Mouse (Mus musculus): ENCODE results near the gene Ptpn14. TPM values are rescaled to one million over a fixed set of nuclear protein-coding genes. Genes with fewer than 3 reads are reported as not detected.

The Ptpn14 gene
- polyA plus RNA-seq, 1 experiment: 13.6 TPM

DNA sequence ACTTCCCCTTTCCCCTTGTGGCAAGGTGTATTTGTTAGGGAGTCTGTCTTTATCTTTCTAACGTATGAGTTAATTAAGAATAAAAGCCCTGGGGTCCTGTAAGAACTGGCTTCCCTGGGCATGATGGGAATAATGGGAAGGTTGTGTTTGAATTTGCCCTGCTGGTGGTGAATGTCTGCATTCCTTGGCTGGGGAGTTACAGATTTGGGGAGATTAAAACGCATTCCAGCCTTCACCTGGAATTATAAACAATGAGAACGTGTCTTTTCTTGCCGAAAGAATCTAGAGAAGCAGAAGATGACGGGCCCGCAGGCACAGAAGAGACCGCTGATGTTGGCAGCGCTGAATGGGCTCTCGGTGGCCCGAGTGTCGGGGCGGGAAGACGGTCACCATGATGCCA lies 126.6 kb downstream of the Ptpn14 start:
- Histone ChIP-seq H3K4me3 (no peak overlapping the region), H3K36me3 (ENCODE audit: control insufficient read depth, insufficient read depth) (peaks cover 6% of the 10 kb centered on the region), H3ac (ENCODE audit: control insufficient read depth, insufficient read length) (no peak overlapping the region), H3K79me2 (ENCODE audit: control insufficient read depth, insufficient read depth) (no peaks in the 10 kb centered on the region), H3K4me2 (ENCODE audit: low read depth) (no peak overlapping the region), H3K27me3 (ENCODE audit: control insufficient read depth, insufficient read depth, insufficient read length) (no peaks in the 10 kb centered on the region)
- TF ChIP-seq USF1 (IDR thresholded peaks at IDR 0.05; ENCODE audit: low read depth) (no peak), POLR2A (IDR thresholded peaks at IDR 0.05; ENCODE audit: insufficient read length, low read depth) (no peak), CEBPB (IDR thresholded peaks at IDR 0.05; ENCODE audit: insufficient read depth, poor library complexity, severe bottlenecking) (no peak), E2F4 (IDR thresholded peaks at IDR 0.05; ENCODE audit: insufficient read depth) (no peak), POLR2AphosphoS2 (IDR thresholded peaks at IDR 0.05; ENCODE audit: insufficient read length, low read depth) (no peak), MAX (IDR thresholded peaks at IDR 0.05; ENCODE audit: low read depth) (no peak), REST (IDR thresholded peaks at IDR 0.05; ENCODE audit: insufficient read depth, insufficient read length) (no peak), MYOG (IDR thresholded peaks at IDR 0.05; ENCODE audit: control insufficient read depth in 1 of 3, insufficient read depth in 1 of 3, insufficient read length in 2 of 3, low read depth in 2 of 3) (no peak), SRF (IDR thresholded peaks at IDR 0.05; ENCODE audit: control insufficient read depth, insufficient read length, low read depth) (no peak), TCF12 (IDR thresholded peaks at IDR 0.05; ENCODE audit: insufficient read depth, poor library complexity, severe bottlenecking) (no peak), MYOD1 (IDR thresholded peaks at IDR 0.05; ENCODE audit: control insufficient read depth in 1 of 3, insufficient read length in 2 of 3, low read depth in 2 of 3) (no peak)

DNA sequence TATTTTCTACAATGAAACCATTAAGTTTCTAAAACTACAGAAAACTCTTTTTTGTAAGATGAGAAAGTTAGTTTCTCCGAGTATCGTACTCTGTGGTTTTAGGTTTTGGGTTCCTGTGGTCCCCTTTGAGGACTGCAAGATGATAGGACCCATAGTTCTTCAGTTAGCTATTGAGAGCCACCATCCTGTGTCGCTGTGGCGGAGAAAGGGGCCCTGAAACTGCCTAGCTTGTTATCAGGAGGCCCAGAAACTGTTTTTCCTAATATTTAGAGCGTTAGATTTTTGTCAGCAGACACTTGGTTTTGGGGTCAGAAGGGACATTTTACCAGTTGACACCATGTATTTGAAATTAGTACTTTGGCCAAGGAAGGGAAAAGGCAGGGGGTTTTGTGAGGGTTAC lies 127.7 kb downstream of the Ptpn14 start:
- Histone ChIP-seq H3ac (ENCODE audit: control insufficient read depth, insufficient read length) (no peak overlapping the region), H3K79me2 (ENCODE audit: control insufficient read depth, insufficient read depth) (no peaks in the 10 kb centered on the region), H3K4me2 (ENCODE audit: low read depth) (no peak overlapping the region), H3K36me3 (ENCODE audit: control insufficient read depth, insufficient read depth) (no peaks in the 10 kb centered on the region), H3K27me3 (ENCODE audit: control insufficient read depth, insufficient read depth, insufficient read length) (no peaks in the 10 kb centered on the region), H3K4me3 (no peak overlapping the region)
- TF ChIP-seq REST (IDR thresholded peaks at IDR 0.05; ENCODE audit: insufficient read depth, insufficient read length) (no peak), POLR2A (IDR thresholded peaks at IDR 0.05; ENCODE audit: insufficient read length, low read depth) (no peak), TCF3 (IDR thresholded peaks at IDR 0.05; ENCODE audit: insufficient read length, low read depth) (no peak), USF1 (IDR thresholded peaks at IDR 0.05; ENCODE audit: low read depth) (no peak), SRF (IDR thresholded peaks at IDR 0.05; ENCODE audit: control insufficient read depth, insufficient read length, low read depth) (no peak), MYOD1 (IDR thresholded peaks at IDR 0.05; ENCODE audit: control insufficient read depth in 1 of 3, insufficient read length in 2 of 3, low read depth in 2 of 3) (no peak), POLR2AphosphoS2 (IDR thresholded peaks at IDR 0.05; ENCODE audit: insufficient read length, low read depth) (no peak), MAX (IDR thresholded peaks at IDR 0.05; ENCODE audit: low read depth) (no peak), TCF12 (IDR thresholded peaks at IDR 0.05; ENCODE audit: insufficient read depth, poor library complexity, severe bottlenecking) (no peak), E2F4 (IDR thresholded peaks at IDR 0.05; ENCODE audit: insufficient read depth) (no peak), CEBPB (IDR thresholded peaks at IDR 0.05; ENCODE audit: insufficient read depth, poor library complexity, severe bottlenecking) (no peak)

DNA sequence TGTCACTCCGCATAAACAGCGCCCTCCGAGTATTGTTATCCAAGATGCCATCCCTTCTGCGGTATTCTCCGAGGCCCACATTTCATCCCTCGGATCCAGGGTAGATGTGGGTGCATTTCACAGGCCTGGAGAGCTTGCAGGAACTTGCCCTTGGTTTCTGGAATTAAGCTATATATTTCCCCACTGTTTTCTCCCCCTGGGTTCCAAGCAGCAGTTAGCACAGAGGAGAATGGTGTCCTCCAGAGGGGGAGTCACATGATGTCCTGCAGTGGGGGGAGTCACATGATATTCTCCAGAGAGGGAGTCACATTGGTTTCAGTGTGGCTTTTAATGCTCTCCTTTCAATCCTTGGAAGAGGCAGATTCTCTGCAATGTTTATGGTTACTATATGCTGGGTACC lies 130.3 kb downstream of the Ptpn14 start:
- no peaks in the 10 kb centered on the region for H3K27me3 ChIP-seq (ENCODE audit: control insufficient read depth, insufficient read depth, insufficient read length)

DNA sequence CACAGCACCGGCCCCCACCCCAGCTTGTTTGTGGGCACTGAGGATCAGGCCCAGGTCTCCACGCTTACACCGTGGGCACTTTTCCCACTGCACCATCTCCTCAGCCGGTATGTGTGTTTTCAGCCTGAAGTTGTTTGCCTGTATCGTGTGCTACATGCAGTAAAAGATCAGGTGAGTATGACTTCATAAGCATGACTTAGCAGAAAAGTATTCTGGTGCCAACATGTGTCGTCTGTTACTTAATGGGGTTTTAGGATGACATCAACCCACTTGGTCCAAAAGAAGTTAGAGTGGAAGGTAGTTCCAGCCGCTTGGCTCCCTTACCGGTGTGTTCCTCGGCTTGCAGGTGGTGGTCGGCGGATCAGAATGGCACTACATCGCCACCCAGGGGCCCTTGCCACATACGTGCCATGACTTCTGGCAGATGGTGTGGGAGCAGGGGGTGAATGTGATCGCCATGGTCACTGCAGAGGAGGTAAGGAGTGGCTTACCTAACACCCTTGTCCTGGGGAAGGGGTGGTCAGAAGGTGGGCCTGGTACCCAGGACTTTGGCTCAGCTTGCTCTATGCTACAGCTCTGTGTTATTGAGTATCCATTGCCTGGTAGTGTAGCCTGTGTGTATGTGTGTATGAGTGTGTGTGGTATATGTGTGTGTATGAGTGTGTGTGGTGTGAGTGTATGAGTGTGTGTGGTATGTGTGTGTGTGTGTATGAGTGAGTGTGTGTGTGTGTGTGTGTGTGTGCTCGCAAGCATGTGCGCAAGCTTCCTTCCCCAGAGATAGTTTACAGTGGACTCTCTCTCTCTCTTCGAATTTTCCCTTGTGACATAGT lies 132.3 kb downstream of the Ptpn14 start:
- Histone ChIP-seq H3K4me3 (no peak overlapping the region), H3ac (ENCODE audit: control insufficient read depth, insufficient read length) (no peak overlapping the region), H3K79me2 (ENCODE audit: control insufficient read depth, insufficient read depth) (no peaks in the 10 kb centered on the region), H3K36me3 (ENCODE audit: control insufficient read depth, insufficient read depth) (no peaks in the 10 kb centered on the region), H3K27me3 (ENCODE audit: control insufficient read depth, insufficient read depth, insufficient read length) (no peaks in the 10 kb centered on the region), H3K4me2 (ENCODE audit: low read depth) (no peak overlapping the region)
- TF ChIP-seq POLR2A (IDR thresholded peaks at IDR 0.05; ENCODE audit: insufficient read length, low read depth) (no peak), MAX (IDR thresholded peaks at IDR 0.05; ENCODE audit: low read depth) (no peak), MYOD1 (IDR thresholded peaks at IDR 0.05; ENCODE audit: control insufficient read depth in 1 of 3, insufficient read length in 2 of 3, low read depth in 2 of 3) (no peak), TCF3 (IDR thresholded peaks at IDR 0.05; ENCODE audit: insufficient read length, low read depth) (no peak), REST (IDR thresholded peaks at IDR 0.05; ENCODE audit: insufficient read depth, insufficient read length) (no peak), USF1 (IDR thresholded peaks at IDR 0.05; ENCODE audit: low read depth) (no peak), SRF (IDR thresholded peaks at IDR 0.05; ENCODE audit: control insufficient read depth, insufficient read length, low read depth) (no peak), CEBPB (IDR thresholded peaks at IDR 0.05; ENCODE audit: insufficient read depth, poor library complexity, severe bottlenecking) (no peak), TCF12 (IDR thresholded peaks at IDR 0.05; ENCODE audit: insufficient read depth, poor library complexity, severe bottlenecking) (no peak), MYOG (IDR thresholded peaks at IDR 0.05; ENCODE audit: control insufficient read depth in 1 of 3, insufficient read depth in 1 of 3, insufficient read length in 2 of 3, low read depth in 2 of 3) (no peak), E2F4 (IDR thresholded peaks at IDR 0.05; ENCODE audit: insufficient read depth) (no peak), POLR2AphosphoS2 (IDR thresholded peaks at IDR 0.05; ENCODE audit: insufficient read length, low read depth) (no peak)

More for the DNA sequence above, 130.3 kb downstream of the Ptpn14 start:
- H3K36me3 ChIP-seq (ENCODE audit: control insufficient read depth, insufficient read depth): no peaks in the 10 kb centered on the region
- TF ChIP-seq POLR2AphosphoS2 (IDR thresholded peaks at IDR 0.05; ENCODE audit: insufficient read length, low read depth) (no peak), MYOD1 (IDR thresholded peaks at IDR 0.05; ENCODE audit: control insufficient read depth in 1 of 3, insufficient read length in 2 of 3, low read depth in 2 of 3) (no peak), TCF3 (IDR thresholded peaks at IDR 0.05; ENCODE audit: insufficient read length, low read depth) (no peak), E2F4 (IDR thresholded peaks at IDR 0.05; ENCODE audit: insufficient read depth) (no peak), CEBPB (IDR thresholded peaks at IDR 0.05; ENCODE audit: insufficient read depth, poor library complexity, severe bottlenecking) (no peak), REST (IDR thresholded peaks at IDR 0.05; ENCODE audit: insufficient read depth, insufficient read length) (no peak), MYOG (IDR thresholded peaks at IDR 0.05; ENCODE audit: control insufficient read depth in 1 of 3, insufficient read depth in 1 of 3, insufficient read length in 2 of 3, low read depth in 2 of 3) (no peak), POLR2A (IDR thresholded peaks at IDR 0.05; ENCODE audit: insufficient read length, low read depth) (no peak), SRF (IDR thresholded peaks at IDR 0.05; ENCODE audit: control insufficient read depth, insufficient read length, low read depth) (no peak), USF1 (IDR thresholded peaks at IDR 0.05; ENCODE audit: low read depth) (no peak), MAX (IDR thresholded peaks at IDR 0.05; ENCODE audit: low read depth) (no peak), TCF12 (IDR thresholded peaks at IDR 0.05; ENCODE audit: insufficient read depth, poor library complexity, severe bottlenecking) (no peak)
- H3K4me2 ChIP-seq (ENCODE audit: low read depth): no peak overlapping the region
- no peak overlapping the region for H3ac ChIP-seq (ENCODE audit: control insufficient read depth, insufficient read length)
- no peaks in the 10 kb centered on the region for H3K79me2 ChIP-seq (ENCODE audit: control insufficient read depth, insufficient read depth)
- no peak overlapping the region for H3K4me3 ChIP-seq

All from myocyte (in vitro differentiated cells).